Comparison of ENCODE assay signal across 8 mouse cellular contexts in genomic region chr7:140955758-140956555, GRCm38 (mm10). TPM values are rescaled to one million over a fixed set of nuclear protein-coding genes. Genes with fewer than 3 reads are reported as not detected.
DNase-seq lines count a peak whose midpoint lies in the region; ATAC-seq and TF ChIP-seq lines count a peak whose summit lies in the region.

TSS of gene Gm45717 (minus strand) at chr7:140955937.
TSS of gene Ifitm2 (minus strand) at chr7:140955987.

- H3K36me3 ChIP-seq in ES-E14 (ENCODE audit: control insufficient read depth, insufficient read depth, low read length, poor library complexity, severe bottlenecking), result peaks cover 7% of the 10 kb centered on the region
- H3K36me3 ChIP-seq in forebrain, embryonic 16.5 days (ENCODE audit: control insufficient read depth, insufficient read depth), result no peaks in the 10 kb centered on the region
- 0 out of 2 replicates have a peak, but pooled peaks cover 6% of the 10 kb centered on the region for H3K36me3 ChIP-seq in hindbrain, embryonic 10.5 days
- no peaks in the 10 kb centered on the region for H3K36me3 ChIP-seq in testis, adult 2 months (ENCODE audit: control insufficient read depth, insufficient read depth, low read length)

- peak within 1 kb of the TSS; percentile 75 to 93 for H3K4me3 ChIP-seq in ES-E14 (ENCODE audit: insufficient read depth in 1 of 2, low read depth in 1 of 2, low read length in 2 of 2, poor library complexity in 1 of 2, severe bottlenecking in 1 of 2)
- peak within 1 kb of the TSS; percentile 36 for H3K4me3 ChIP-seq in forebrain, embryonic 16.5 days (replicated peaks; ENCODE audit: low read length)
- peak within 1 kb of the TSS; percentile 55 for H3K4me3 ChIP-seq in hindbrain, embryonic 10.5 days
- peak within 1 kb of the TSS; percentile 70 for H3K4me3 ChIP-seq in testis, adult 2 months (ENCODE audit: control insufficient read depth, low read depth, low read length)

- DNase-seq in ES-E14 (ENCODE audit: low read depth, low spot score), result peak; percentile 90
- DNase-seq in adrenal gland, postnatal 14 days, result peak; percentile 87
- peak; percentile 52 for DNase-seq in hindbrain, embryonic 10.5 days (ENCODE audit: low spot score)
- DNase-seq in left cerebral cortex, postnatal 36 days (ENCODE audit: low spot score in 2 of 2), result peak; percentile 50 to 57
- no peak for DNase-seq in thymus, postnatal 25 days

- H3K4me1 ChIP-seq in ES-E14 (ENCODE audit: control insufficient read depth in 2 of 2, insufficient read depth in 2 of 2, low read length in 2 of 2, poor library complexity in 1 of 2), result peaks cover 17 to 30% of the 10 kb centered on the region in 2 experiments
- H3K4me1 ChIP-seq in forebrain, embryonic 16.5 days (replicated peaks; ENCODE audit: control insufficient read depth, insufficient read depth, low read length), result peaks cover 8% of the 10 kb centered on the region
- H3K4me1 ChIP-seq in hindbrain, embryonic 10.5 days (replicated peaks), result peaks cover 58% of the 10 kb centered on the region
- no peaks in the 10 kb centered on the region; the same call in 1 of the 2 replicates for H3K4me1 ChIP-seq in testis, adult 2 months (ENCODE audit: control insufficient read depth, insufficient read depth, low read length)

- peak within 1 kb of the TSS; percentile 71 for H3K9ac ChIP-seq in ES-E14 (ENCODE audit: insufficient read depth, low read depth, low read length, poor library complexity, severe bottlenecking)
- peak within 1 kb of the TSS; percentile 39 for H3K9ac ChIP-seq in forebrain, embryonic 16.5 days (replicated peaks; ENCODE audit: low read depth, low read length)

- intact Hi-C loops in left cerebral cortex, postnatal 36 days (cut with DNase I), result no loop called here

- H3K4me2 ChIP-seq in forebrain, embryonic 16.5 days (ENCODE audit: low read length), result peak within 1 kb of the TSS; percentile 50

- no peak for TF ChIP-seq CTCF in testis, adult 2 months (IDR thresholded peaks at IDR 0.05; ENCODE audit: control insufficient read depth, insufficient read depth, insufficient replicate concordance, low read depth, low read length)

- WGBS in forebrain, embryonic 16.5 days, result 24% methylated on average over 11 of the region's 11 CpGs
- WGBS in hindbrain, embryonic 10.5 days, result 17% methylated on average over 11 of the region's 11 CpGs

- TF ChIP-seq POLR2A in testis, adult 2 months (IDR thresholded peaks at IDR 0.05; ENCODE audit: control insufficient read depth, low read depth, low read length), result no peak

- 0 out of 2 replicates have a peak, but pooled peaks cover 2% of the 10 kb centered on the region for H3K27me3 ChIP-seq in forebrain, embryonic 16.5 days (replicated peaks; ENCODE audit: control insufficient read depth, insufficient read depth, low read length)
- H3K27me3 ChIP-seq in hindbrain, embryonic 10.5 days (ENCODE audit: insufficient read depth, poor library complexity, severe bottlenecking), result 0 out of 2 replicates have a peak, but pooled peaks cover 7% of the 10 kb centered on the region
- H3K27me3 ChIP-seq in testis, adult 2 months (ENCODE audit: control insufficient read depth, insufficient read depth, low read length), result no peaks in the 10 kb centered on the region

- peak; percentile 64; the same call in 1 of the 2 replicates for ATAC-seq in forebrain, embryonic 16.5 days
- peak; percentile 82 for ATAC-seq in megakaryocyte-erythroid progenitor cell, adult 5-6 weeks (replicated peaks; ENCODE audit: low FRiP score, low TSS enrichment, poor library complexity, severe bottlenecking)

- H3K9me3 ChIP-seq in ES-E14 (ENCODE audit: control insufficient read depth, insufficient read depth, low read depth, low read length), result no peaks in the 10 kb centered on the region
- no peaks in the 10 kb centered on the region for H3K9me3 ChIP-seq in forebrain, embryonic 16.5 days (ENCODE audit: control insufficient read depth, low read length)
- no peaks in the 10 kb centered on the region for H3K9me3 ChIP-seq in hindbrain, embryonic 10.5 days

- H3K27ac ChIP-seq in ES-E14 (ENCODE audit: insufficient read depth, low read depth, low read length, poor library complexity, severe bottlenecking), result peak within 1 kb of the TSS; percentile 86
- no peak within 1 kb of the TSS for H3K27ac ChIP-seq in forebrain, embryonic 16.5 days (ENCODE audit: low read length)
- H3K27ac ChIP-seq in hindbrain, embryonic 10.5 days, result peak within 1 kb of the TSS; percentile 86
- H3K27ac ChIP-seq in testis, adult 2 months (ENCODE audit: control insufficient read depth, insufficient read depth, low read depth, low read length), result peak within 1 kb of the TSS; percentile 87

- in situ Hi-C loops in ES-E14 (cut with MboI; ENCODE audit: low sequenced_read_pairs in 2 of 2, unreplicated experiment in 2 of 2), result loop anchor here in 1 of 2 experiments (10.0 kb wide), 1 partner anchor 89 kb away; no protein-coding TSS in a partner anchor

TF ChIP-seq in ES-E14, 5 proteins besides CTCF, POLR2A, EP300 and RAD21:
- TF ChIP-seq CHD2 (IDR thresholded peaks at IDR 0.05; ENCODE audit: low read depth, low read length) (no peak), HCFC1 (IDR thresholded peaks at IDR 0.05; ENCODE audit: borderline replicate concordance, insufficient read depth, low read length) (no peak), MAFK (IDR thresholded peaks at IDR 0.05; ENCODE audit: insufficient read depth, low read depth, low read length) (no peak), ZNF384 (IDR thresholded peaks at IDR 0.05; ENCODE audit: low read depth, low read length) (no peak), ZC3H11A (IDR thresholded peaks at IDR 0.05; ENCODE audit: borderline replicate concordance, low read depth, low read length) (no peak)

RNA-seq across cellular contexts. Expression of gene Gm45717, which starts in this region (rescaled TPM):
- not detected in 2 replicates for total RNA-seq in ES-E14 (2012; rRNA removed)
- 1.1 TPM in 1 of 2 replicates, not detected in the other for total RNA-seq in adrenal gland, postnatal 14 days (2021)
- polyA plus RNA-seq in forebrain, embryonic 16.5 days (2015; fragmentation: Nextera tagmentation; extraction: Ambion mirVana), result not detected in 2 replicates
- 0.35 and 0.80 TPM in 2 replicates for polyA plus RNA-seq in hindbrain, embryonic 10.5 days (2016; fragmentation: Nextera tagmentation; extraction: Ambion mirVana)
- not detected for total RNA-seq in left cerebral cortex, postnatal 36 days (2021)
- not detected in 2 replicates for total RNA-seq in megakaryocyte-erythroid progenitor cell, adult 5-6 weeks (2014; fragmentation: Nextera tagmentation)
- total RNA-seq in megakaryocyte-erythroid progenitor cell, adult 5-6 weeks (2017), result not detected in 2 replicates
- polyA plus RNA-seq in testis, adult 2 months (2012; rRNA removed), result not detected in 2 replicates

RNA-seq across cellular contexts. Expression of gene Ifitm2, which starts in this region (rescaled TPM):
- total RNA-seq in ES-E14 (2012; rRNA removed), result 679 and 1,158 TPM in 2 replicates
- total RNA-seq in adrenal gland, postnatal 14 days (2021), result 458 and 515 TPM in 2 replicates
- polyA plus RNA-seq in forebrain, embryonic 16.5 days (2015; fragmentation: Nextera tagmentation; extraction: Ambion mirVana), result 126 and 150 TPM in 2 replicates
- 388 and 494 TPM in 2 replicates for polyA plus RNA-seq in hindbrain, embryonic 10.5 days (2016; fragmentation: Nextera tagmentation; extraction: Ambion mirVana)
- 10 to 100 TPM; 12.3 to 14.0 TPM for total RNA-seq in left cerebral cortex, postnatal 36 days (2021)
- total RNA-seq in megakaryocyte-erythroid progenitor cell, adult 5-6 weeks (2014; fragmentation: Nextera tagmentation), result 285 and 292 TPM in 2 replicates
- 265 and 278 TPM in 2 replicates for total RNA-seq in megakaryocyte-erythroid progenitor cell, adult 5-6 weeks (2017)
- polyA plus RNA-seq in testis, adult 2 months (2012; rRNA removed), result 39.0 and 51.4 TPM in 2 replicates

Comparison
In these comparisons a context has a peak if more than half of its experiments do, and no peak if none do; other contexts are left out.
1. RNA of gene Ifitm2 (total RNA-seq): 679 to 1,158 TPM in ES-E14, 458 to 515 TPM in adrenal gland, postnatal 14 days and 265 to 292 TPM in megakaryocyte-erythroid progenitor cell, adult 5-6 weeks; 12.3 to 14.0 TPM in left cerebral cortex, postnatal 36 days; every median in the first group is over 10 times any median in the second.
2. Peak in every context shown above with its lines, with median percentiles within 50 percentile points of each other: H3K4me3 ChIP-seq.